Mouse (Mus musculus) spleen, adult 2 months (tissue): Measurements from ENCODE around the gene Tenm3. TPM values are rescaled to one million over a fixed set of nuclear protein-coding genes. Genes with fewer than 3 reads are reported as not detected.

Source experiments
- DNase-seq, 2 experiments: peaks; one replicate each; pipeline versions ENCODE4 v3.0.0 to v3.0.0-alpha.2; 2012 to 2021; ENCODE audit warnings: low spot score in 2 of 2, low read depth in 1 of 2
- H3K27ac ChIP-seq: fragments of 200-500 bp; 2 replicates; pipeline ENCODE4 v1.5.1; 2012; ENCODE audit warnings: low read length, inconsistent platforms; ENCODE audit not compliant: insufficient read depth
- H3K27me3 ChIP-seq: fragments of 200-500 bp; 2 replicates; pipeline ENCODE4 v1.6.1; 2012; ENCODE audit warnings: mild to moderate bottlenecking, moderate library complexity, low read length, inconsistent platforms; ENCODE audit not compliant: control insufficient read depth, insufficient read depth
- H3K36me3 ChIP-seq: fragments of 200-500 bp; 2 replicates; pipeline ENCODE4 v1.6.1; 2012; ENCODE audit warnings: mild to moderate bottlenecking, low read length, inconsistent platforms; ENCODE audit not compliant: control insufficient read depth, insufficient read depth
- H3K4me1 ChIP-seq: fragments of 200-500 bp; 2 replicates; pipeline ENCODE4 v1.6.1; 2011; ENCODE audit warnings: inconsistent platforms; ENCODE audit not compliant: control insufficient read depth, insufficient read depth, insufficient read length
- H3K4me3 ChIP-seq: fragments of 200-500 bp; 2 replicates; pipeline ENCODE4 v1.5.1; 2011; ENCODE audit warnings: mild to moderate bottlenecking, inconsistent platforms; ENCODE audit not compliant: insufficient read depth, insufficient read length; ENCODE audit errors: extremely low read depth
- CTCF ChIP-seq: fragments of 200-500 bp; IDR thresholded peaks from 2 replicates; pipeline ENCODE4 v1.5.1; 2011; ENCODE audit warnings: mild to moderate bottlenecking, inconsistent platforms; ENCODE audit not compliant: insufficient read depth, insufficient read length, insufficient replicate concordance; ENCODE audit errors: extremely low read depth
- POLR2A ChIP-seq: fragments of 200-500 bp; IDR thresholded peaks from 2 replicates; pipeline ENCODE4 v1.6.1; 2011; ENCODE audit warnings: low read depth, low read length, inconsistent platforms
- WGBS: fragments of 180-500 bp; shearing (Covaris S2); methylation state at CpG from one replicate; pipeline ENCODE4 v1.1.7; 2018; 5-methylcytosine and 5-hydroxymethylcytosine counted together
- polyA plus RNA-seq: library from polyadenylated mRNA; depleted of rRNA; stranded (reverse); fragments of >200 nt; gene quantifications from 2 replicates; pipeline ENCODE4 v1.2.3, GENCODE M21; 2012

Gene Tenm3
- polyA plus RNA-seq, 1 experiment, result 0.48 TPM

DNA sequence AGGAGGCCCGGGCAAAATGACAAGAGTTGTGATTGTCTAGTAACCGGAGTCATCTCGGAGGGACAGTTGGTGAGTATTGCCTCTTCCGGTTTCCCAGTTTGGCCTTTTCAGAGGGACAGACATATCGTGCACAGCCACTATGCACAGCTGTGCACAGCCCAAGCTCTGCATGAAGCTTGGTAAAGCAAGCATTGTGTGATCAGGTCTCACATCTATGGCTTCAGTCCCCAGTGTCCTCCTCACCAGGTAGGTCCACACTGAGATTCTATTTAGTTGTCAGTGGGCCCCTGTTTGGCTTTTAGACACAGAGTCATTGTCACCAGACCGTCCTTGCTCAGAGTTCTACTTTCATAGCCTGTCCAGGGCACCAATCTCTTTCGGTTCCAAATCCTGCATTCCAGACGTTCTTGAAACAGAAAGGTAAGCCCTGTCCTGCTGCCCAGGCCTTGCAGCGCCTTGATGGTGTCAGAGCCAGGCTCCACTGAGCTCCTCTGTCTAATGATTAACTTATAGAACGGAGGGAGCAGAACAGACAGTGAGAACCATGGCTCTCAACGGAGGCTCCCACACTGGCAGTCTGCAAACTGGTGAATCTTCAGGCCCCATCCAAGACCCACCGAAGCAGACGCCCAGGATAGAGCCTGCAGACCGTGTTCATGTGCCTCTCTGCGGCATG is 240.4 kb downstream of the Tenm3 start:
- no peak for DNase-seq
- no peaks in the 10 kb centered on the region for H3K27me3 ChIP-seq
- H3K4me3 ChIP-seq, result no peak overlapping the region
- no peaks in the 10 kb centered on the region for H3K4me1 ChIP-seq
- WGBS, result 90% methylated on average over 15 of the region's 15 CpGs
- H3K27ac ChIP-seq, result no peak overlapping the region
- TF ChIP-seq CTCF (no peak), POLR2A (no peak)
- H3K36me3 ChIP-seq, result no peaks in the 10 kb centered on the region

DNA sequence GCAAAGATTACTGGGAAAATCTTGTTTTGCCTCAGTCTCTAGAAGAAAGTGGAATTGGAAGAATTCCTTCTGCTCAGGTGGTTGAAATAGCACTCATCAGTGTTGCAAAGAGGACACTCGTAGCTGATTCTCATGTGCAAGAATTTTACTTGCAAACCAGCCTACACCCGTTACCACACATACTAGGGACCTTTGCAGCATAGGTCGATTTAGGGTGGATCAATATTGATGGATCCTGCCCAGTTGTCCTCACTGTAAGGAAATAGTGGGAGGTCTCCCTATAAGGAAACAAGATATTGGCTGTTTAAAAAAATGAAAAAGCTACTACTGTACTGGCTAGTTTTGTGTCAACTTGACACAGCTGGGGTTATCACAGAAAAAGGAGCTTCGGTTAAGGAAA is 242.1 kb downstream of the Tenm3 start:
- Histone ChIP-seq H3K27ac (no peak overlapping the region), H3K4me3 (no peak overlapping the region), H3K4me1 (no peaks in the 10 kb centered on the region), H3K27me3 (no peaks in the 10 kb centered on the region), H3K36me3 (no peaks in the 10 kb centered on the region)
- no peak for TF ChIP-seq CTCF
- no peak for TF ChIP-seq POLR2A
- WGBS, result 91% methylated on average over 4 of the region's 4 CpGs
- no peak for DNase-seq

DNA sequence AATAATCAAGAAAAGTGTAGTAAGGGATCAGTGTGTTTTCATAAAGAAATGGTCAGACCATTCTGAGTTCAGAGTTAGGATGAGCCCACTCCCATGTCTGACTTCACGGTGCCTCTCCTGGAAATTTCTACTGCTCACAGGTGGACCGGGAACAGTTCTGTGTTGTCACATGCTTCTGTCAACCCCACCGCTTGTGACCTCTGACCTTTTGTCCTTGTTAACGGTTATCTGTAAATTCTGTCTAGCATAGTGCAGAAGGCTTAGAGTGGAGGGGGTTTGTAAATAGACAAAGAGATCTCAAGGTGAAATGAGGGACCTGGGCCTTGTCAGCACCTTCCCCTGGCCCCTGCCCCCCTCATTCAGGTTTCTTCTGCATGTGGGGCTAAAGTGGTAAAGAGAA is 244.7 kb downstream of the Tenm3 start:
- TF ChIP-seq CTCF, result no peak
- no peak for TF ChIP-seq POLR2A
- DNase-seq, result no peak
- Histone ChIP-seq H3K36me3 (no peaks in the 10 kb centered on the region), H3K27me3 (no peaks in the 10 kb centered on the region), H3K4me1 (no peaks in the 10 kb centered on the region), H3K27ac (no peak overlapping the region), H3K4me3 (no peak overlapping the region)
- WGBS, result 91% methylated on average over 4 of the region's 4 CpGs

DNA sequence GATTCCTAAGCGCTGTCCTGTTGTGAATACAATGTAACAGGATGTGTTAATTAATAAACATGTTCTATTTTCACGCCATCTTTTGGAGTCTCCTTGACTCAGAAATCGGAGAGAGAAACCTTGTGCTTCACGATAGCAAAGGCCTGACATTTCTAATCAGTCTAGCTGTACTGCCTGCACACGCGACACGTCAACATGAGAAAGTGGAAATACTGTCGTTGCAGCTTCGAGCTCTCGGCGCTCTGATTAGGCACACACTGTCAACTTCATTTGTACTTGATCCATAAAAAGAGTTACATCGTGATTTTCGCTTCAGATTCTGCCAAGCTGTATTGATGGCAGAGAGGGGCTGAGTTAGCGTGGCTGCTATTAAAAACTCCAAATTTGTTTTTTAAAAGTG is 247.4 kb downstream of the Tenm3 start:
- H3K27me3 ChIP-seq, result no peaks in the 10 kb centered on the region
- H3K27ac ChIP-seq, result no peak overlapping the region
- 92% methylated on average over 14 of the region's 14 CpGs for WGBS
- DNase-seq, result no peak
- H3K36me3 ChIP-seq, result no peaks in the 10 kb centered on the region
- TF ChIP-seq POLR2A (no peak), CTCF (no peak)
- H3K4me3 ChIP-seq, result no peak overlapping the region
- no peaks in the 10 kb centered on the region for H3K4me1 ChIP-seq

DNA sequence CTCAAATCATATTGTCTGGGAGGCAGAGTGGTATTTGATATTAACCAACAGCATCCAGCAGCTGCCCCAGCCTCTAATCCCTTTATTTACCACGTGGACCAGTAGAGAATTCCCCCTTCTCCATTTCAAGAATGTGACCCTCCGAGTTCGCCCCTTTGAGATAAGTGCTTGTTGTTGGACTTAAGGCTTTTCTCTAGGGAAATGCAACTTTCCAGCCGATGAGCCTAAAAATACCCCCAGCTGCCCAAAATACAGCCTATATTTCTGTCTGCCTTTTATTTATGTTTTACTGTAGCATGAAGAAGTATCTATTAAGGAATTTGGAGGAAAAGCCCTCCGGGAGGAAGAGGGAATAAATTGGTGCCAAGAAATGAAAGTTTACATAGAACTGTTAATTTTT is 251.9 kb downstream of the Tenm3 start:
- Histone ChIP-seq H3K4me3 (no peak overlapping the region), H3K4me1 (no peaks in the 10 kb centered on the region), H3K27ac (no peak overlapping the region), H3K36me3 (no peaks in the 10 kb centered on the region), H3K27me3 (no peaks in the 10 kb centered on the region)
- no peak for DNase-seq
- 70% methylated on average over 5 of the region's 5 CpGs for WGBS
- TF ChIP-seq CTCF (no peak), POLR2A (no peak)

DNA sequence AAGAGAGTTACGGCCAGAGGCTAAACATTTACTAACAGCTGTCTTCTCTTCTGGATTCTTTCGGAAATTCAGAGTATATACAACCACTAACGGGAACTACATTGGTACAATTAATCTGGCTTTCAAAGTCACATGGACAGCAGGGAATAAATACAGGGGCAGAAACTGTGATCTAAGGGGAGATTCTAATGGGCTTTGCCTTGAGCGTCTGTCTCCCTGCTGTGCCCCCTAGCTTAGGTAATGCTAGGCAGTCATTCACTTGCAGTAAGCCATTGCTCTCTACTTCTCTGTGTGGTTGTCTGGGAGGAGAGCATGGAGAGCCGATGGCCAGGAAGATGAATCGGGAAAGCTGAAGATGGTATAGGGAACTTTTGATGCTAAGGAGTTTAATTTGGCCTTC is 264.0 kb downstream of the Tenm3 start:
- DNase-seq, result no peak
- WGBS, result 44% methylated on average over 6 of the region's 6 CpGs
- H3K4me1 ChIP-seq, result no peaks in the 10 kb centered on the region
- H3K27ac ChIP-seq, result no peak overlapping the region
- no peak overlapping the region for H3K4me3 ChIP-seq
- no peaks in the 10 kb centered on the region for H3K36me3 ChIP-seq
- TF ChIP-seq POLR2A (no peak), CTCF (no peak)
- H3K27me3 ChIP-seq, result no peaks in the 10 kb centered on the region

DNA sequence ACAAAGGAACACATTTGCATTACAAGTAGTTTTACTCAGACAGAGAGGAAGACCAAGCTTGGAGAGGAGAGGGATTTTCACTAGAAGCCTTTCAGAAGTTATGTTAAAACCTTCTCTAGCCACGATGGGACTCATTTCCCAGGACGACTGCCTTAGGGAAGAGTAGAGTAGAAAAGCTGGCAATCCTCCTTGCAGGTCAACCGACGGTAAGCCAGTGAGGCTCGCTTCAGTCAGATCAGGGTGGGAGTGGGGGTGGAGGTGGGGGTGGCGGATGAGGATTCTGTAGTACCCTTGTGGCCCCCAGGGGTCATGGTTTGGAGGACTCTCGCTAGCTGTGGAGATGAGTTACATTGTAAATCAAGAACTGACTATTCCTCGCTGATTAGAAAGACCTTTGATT is 264.6 kb downstream of the Tenm3 start:
- Histone ChIP-seq H3K4me3 (no peak overlapping the region), H3K27me3 (no peaks in the 10 kb centered on the region), H3K36me3 (no peaks in the 10 kb centered on the region), H3K27ac (no peak overlapping the region), H3K4me1 (no peaks in the 10 kb centered on the region)
- TF ChIP-seq CTCF (no peak), POLR2A (no peak)
- WGBS, result 21% methylated on average over 8 of the region's 8 CpGs
- no peak for DNase-seq
